10 mouse cellular contexts compared by ENCODE assay signal in genomic region chr4:148984701-148985540, GRCm38 (mm10).
DNase-seq lines count a peak whose midpoint lies in the region; ATAC-seq lines count a peak whose summit lies in the region.
"Had no signal": no experiment of that assay in that cellular context is flagged by ENCODE, and none has a peak within 500 bp of the region (broad histone marks: within the 10 kb centered on the region; RNA-seq: fewer than 3 reads in every experiment).

No protein-coding gene starts in this region.

- H3K27ac ChIP-seq in heart, embryonic 10.5 days, result peak overlapping the region; percentile 72
- H3K27ac ChIP-seq in hindbrain, embryonic 13.5 days, result peak overlapping the region; percentile 74
- H3K27ac ChIP-seq in midbrain, embryonic 15.5 days, result no peak overlapping the region

- no peak for ATAC-seq in hindbrain, embryonic 13.5 days (ENCODE audit: low FRiP score)
- ATAC-seq in midbrain, embryonic 15.5 days (replicated peaks), result peak; percentile 43; the same call in 1 of the 2 replicates

- H3K36me3 ChIP-seq in heart, embryonic 10.5 days, result peaks cover 13% of the 10 kb centered on the region; the same call in 1 of the 2 replicates
- peaks cover 8% of the 10 kb centered on the region for H3K36me3 ChIP-seq in hindbrain, embryonic 13.5 days
- H3K36me3 ChIP-seq in midbrain, embryonic 15.5 days (replicated peaks), result no peaks in the 10 kb centered on the region

- H3K4me3 ChIP-seq in heart, embryonic 10.5 days, result no peak overlapping the region
- no peak overlapping the region for H3K4me3 ChIP-seq in hindbrain, embryonic 13.5 days
- H3K4me3 ChIP-seq in midbrain, embryonic 15.5 days, result no peak overlapping the region
- H3K4me3 ChIP-seq: erythroblast, embryonic 14.5 days had no signal

- WGBS in heart, embryonic 10.5 days, result 76% methylated on average over 19 of the region's 19 CpGs
- WGBS in hindbrain, embryonic 13.5 days, result 63% methylated on average over 19 of the region's 19 CpGs
- 45% methylated on average over 19 of the region's 19 CpGs for WGBS in midbrain, embryonic 15.5 days

- H3K4me1 ChIP-seq in heart, embryonic 10.5 days, result peaks cover 71% of the 10 kb centered on the region
- H3K4me1 ChIP-seq in hindbrain, embryonic 13.5 days (replicated peaks), result peaks cover 78% of the 10 kb centered on the region
- peaks cover 38% of the 10 kb centered on the region for H3K4me1 ChIP-seq in midbrain, embryonic 15.5 days

- no peak for DNase-seq in heart, embryonic 10.5 days (ENCODE audit: low spot score)
- no peak for DNase-seq in heart, postnatal 4 days
- DNase-seq in embryo, embryonic 11 days, result peak; percentile 56
- no peak for DNase-seq in frontal cortex, postnatal 10 days (ENCODE audit: low spot score in 2 of 2)
- DNase-seq in spleen, postnatal 36 days (ENCODE audit: low spot score in 2 of 2), result no peak
- no peak for DNase-seq in layer of hippocampus, adult 18-20 months (ENCODE audit: low spot score in 2 of 2)
- DNase-seq: lung, postnatal 36 days had no signal

- peak overlapping the region; percentile 46; the same call in 1 of the 2 replicates for H3K9ac ChIP-seq in hindbrain, embryonic 13.5 days
- H3K9ac ChIP-seq in midbrain, embryonic 15.5 days, result no peak overlapping the region

- H3K9me3 ChIP-seq in heart, embryonic 10.5 days, result no peaks in the 10 kb centered on the region
- no peaks in the 10 kb centered on the region for H3K9me3 ChIP-seq in hindbrain, embryonic 13.5 days
- H3K9me3 ChIP-seq in midbrain, embryonic 15.5 days, result no peaks in the 10 kb centered on the region

- H3K27me3 ChIP-seq in heart, embryonic 10.5 days (ENCODE audit: insufficient read depth, poor library complexity, severe bottlenecking), result no peaks in the 10 kb centered on the region
- no peaks in the 10 kb centered on the region for H3K27me3 ChIP-seq in hindbrain, embryonic 13.5 days
- no peaks in the 10 kb centered on the region for H3K27me3 ChIP-seq in midbrain, embryonic 15.5 days (replicated peaks)

- no peak overlapping the region for H3K4me2 ChIP-seq in hindbrain, embryonic 13.5 days
- no peak overlapping the region for H3K4me2 ChIP-seq in midbrain, embryonic 15.5 days
